Mouse (Mus musculus) common myeloid progenitor, adult 5-6 weeks (primary cell): ENCODE measurements around the gene Oca2. TPM values are rescaled to one million over a fixed set of nuclear protein-coding genes. Genes with fewer than 3 reads are reported as not detected.

Experiments
- total RNA-seq: library from RNA; stranded (forward); fragments of 200-1000, 187-1606 nt; gene quantifications from 2 replicates; pipeline ENCODE4 v1.2.3, GENCODE M21; 2017

Gene Oca2
- total RNA-seq, 1 experiment from 2014 or later, result not detected

Other genes starting within 250 kb of the Oca2 start
- 10.6 and 10.7 TPM in 2 replicates for gene Nipa1, start 219.8 kb upstream of the Oca2 start, total RNA-seq
- 28.6 and 37.7 TPM in 2 replicates for gene Herc2, start 189.6 kb upstream of the Oca2 start, total RNA-seq